In the genomic region with DNA sequence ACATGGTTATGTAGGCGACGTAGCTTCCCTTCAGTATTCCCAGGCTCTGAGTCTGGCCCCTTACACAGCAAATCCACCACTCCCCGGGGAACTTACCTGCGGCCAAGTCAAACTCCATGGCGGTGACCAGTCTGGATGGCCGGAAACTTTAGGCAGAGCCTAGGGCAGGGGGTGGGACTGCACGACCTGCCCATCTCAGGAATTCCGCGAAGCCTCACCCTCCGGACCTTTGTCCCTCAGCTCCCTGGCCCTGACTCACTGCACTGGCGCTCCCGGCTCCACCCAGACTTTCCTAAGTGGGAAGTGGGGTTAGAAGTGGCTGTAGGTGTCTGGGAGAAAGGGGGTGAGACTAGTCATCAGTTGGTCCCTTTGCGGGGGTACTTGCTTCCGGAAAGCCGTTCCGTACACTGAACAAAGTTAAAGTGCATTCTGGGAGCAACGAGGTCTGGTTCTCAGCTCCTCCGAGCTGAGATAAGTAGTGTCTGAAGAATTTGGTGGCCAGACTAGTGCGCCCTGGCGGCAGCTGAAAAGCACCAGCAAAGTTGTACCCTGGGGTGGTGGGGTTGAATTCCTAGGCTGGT, we compare ENCODE assay signal across 8 mouse cellular contexts. TPM values are rescaled to one million over a fixed set of nuclear protein-coding genes. Genes with fewer than 3 reads are reported as not detected.
DNase-seq lines count a peak whose midpoint lies in the region; ATAC-seq and TF ChIP-seq lines count a peak whose summit lies in the region.

A gene (minus strand): TSS at position 206 of the 581 bp plus-strand sequence.

- no peak for DNase-seq in testis, postnatal 14 days (ENCODE audit: low spot score)
- DNase-seq in heart, adult 18-20 months: peak; percentile 60 to 70
- DNase-seq in kidney, adult 18-20 months: peak; percentile 76
- peak; percentile 67 for DNase-seq in lung, adult 2 months
- DNase-seq in retina, embryonic 14.5 days (ENCODE audit: low spot score): no peak

- H3K4me3 ChIP-seq in testis, adult 2 months (ENCODE audit: control insufficient read depth, low read depth, low read length): peak within 1 kb of the TSS; percentile 69
- H3K4me3 ChIP-seq in lung, adult 2 months (replicated peaks; ENCODE audit: extremely low read depth, low read depth, low read length): peak within 1 kb of the TSS; percentile 61
- peak within 1 kb of the TSS; percentile 15 for H3K4me3 ChIP-seq in neural tube, embryonic 15.5 days (replicated peaks)

- no peak within 1 kb of the TSS for H3K27ac ChIP-seq in testis, adult 2 months (ENCODE audit: control insufficient read depth, insufficient read depth, low read depth, low read length)
- no peak within 1 kb of the TSS for H3K27ac ChIP-seq in neural tube, embryonic 15.5 days (replicated peaks)

- TF ChIP-seq POLR2A in testis, adult 2 months (IDR thresholded peaks at IDR 0.05; ENCODE audit: control insufficient read depth, low read depth, low read length): 0 out of 2 replicates have a peak, but pooled peaks have one; percentile 9
- no peak for TF ChIP-seq POLR2A in lung, adult 2 months (IDR thresholded peaks at IDR 0.05; ENCODE audit: borderline replicate concordance, extremely low read depth, low read depth, low read length)

- no peak for TF ChIP-seq CTCF in testis, adult 2 months (IDR thresholded peaks at IDR 0.05; ENCODE audit: control insufficient read depth, insufficient read depth, insufficient replicate concordance, low read depth, low read length)
- 0 out of 2 replicates have a peak, but pooled peaks have one; percentile 12 for TF ChIP-seq CTCF in lung, adult 2 months (IDR thresholded peaks at IDR 0.05; ENCODE audit: insufficient read depth, low read length)

- WGBS in lung, adult 2 months: 32% methylated on average over 20 of the region's 20 CpGs
- 14% methylated on average over 20 of the region's 20 CpGs for WGBS in neural tube, embryonic 15.5 days

- no peak within 1 kb of the TSS for H3K9ac ChIP-seq in neural tube, embryonic 15.5 days (replicated peaks)

- peaks cover 16% of the 10 kb centered on the region for H3K4me1 ChIP-seq in testis, adult 2 months (ENCODE audit: control insufficient read depth, insufficient read depth, low read length)
- peaks cover 5% of the 10 kb centered on the region; the same call in 1 of the 2 replicates for H3K4me1 ChIP-seq in lung, adult 2 months (ENCODE audit: control insufficient read depth, insufficient read depth, low read length)
- H3K4me1 ChIP-seq in neural tube, embryonic 15.5 days: 0 out of 2 replicates have a peak, but pooled peaks cover 5% of the 10 kb centered on the region

- H3K4me2 ChIP-seq in neural tube, embryonic 15.5 days: peak within 1 kb of the TSS; percentile 38

- no peak for ATAC-seq in neural tube, embryonic 15.5 days (ENCODE audit: low FRiP score)
- no peak for ATAC-seq in cerebellum, adult (ENCODE audit: insufficient number of reproducible peaks, low FRiP score, low TSS enrichment)

- no peaks in the 10 kb centered on the region for H3K9me3 ChIP-seq in neural tube, embryonic 15.5 days (replicated peaks)

- H3K36me3 ChIP-seq in testis, adult 2 months (ENCODE audit: control insufficient read depth, insufficient read depth, low read length): no peaks in the 10 kb centered on the region
- peaks cover 23% of the 10 kb centered on the region for H3K36me3 ChIP-seq in neural tube, embryonic 15.5 days

- H3K27me3 ChIP-seq in testis, adult 2 months (ENCODE audit: control insufficient read depth, insufficient read depth, low read length): no peaks in the 10 kb centered on the region
- H3K27me3 ChIP-seq in neural tube, embryonic 15.5 days (replicated peaks): peaks cover 28% of the 10 kb centered on the region

RNA-seq across cellular contexts. Expression of the gene that starts here (rescaled TPM):
- polyA plus RNA-seq in testis, adult 2 months (2012; rRNA removed): 0.15 and 0.29 TPM in 2 replicates
- total RNA-seq in heart, adult 18-20 months (2021): 1 to 10 TPM in 1 of 2 experiments, under 1 TPM in 1; 0.77 to 1.6 TPM
- 7.9 and 12.6 TPM in 2 replicates for polyA plus RNA-seq in lung, adult 2 months (2012; rRNA removed)
- polyA plus RNA-seq in neural tube, embryonic 15.5 days (2015; fragmentation: Nextera tagmentation; extraction: Ambion mirVana): 1.4 and 12.8 TPM in 2 replicates

Comparison
In these comparisons a context has a peak if more than half of its experiments do, and no peak if none do; other contexts are left out.
1. H3K4me3 ChIP-seq: peak in every context shown above with its lines; median percentile 69 in testis, adult 2 months; 61 in lung, adult 2 months; 15 in neural tube, embryonic 15.5 days.
2. DNase-seq: peak in heart, adult 18-20 months (2 of 2), kidney, adult 18-20 months (single experiment) and lung, adult 2 months (single experiment); none in testis, postnatal 14 days (single experiment) and retina, embryonic 14.5 days (single experiment).